Mouse (Mus musculus): ENCODE measurements at regions not wholly inside any gene's neighbourhood (a gene's known extent, or its start where the extent isn't known, plus 50 kb on each side); places are given as distances from the start of the nearest gene placed in this dataset.

DNA sequence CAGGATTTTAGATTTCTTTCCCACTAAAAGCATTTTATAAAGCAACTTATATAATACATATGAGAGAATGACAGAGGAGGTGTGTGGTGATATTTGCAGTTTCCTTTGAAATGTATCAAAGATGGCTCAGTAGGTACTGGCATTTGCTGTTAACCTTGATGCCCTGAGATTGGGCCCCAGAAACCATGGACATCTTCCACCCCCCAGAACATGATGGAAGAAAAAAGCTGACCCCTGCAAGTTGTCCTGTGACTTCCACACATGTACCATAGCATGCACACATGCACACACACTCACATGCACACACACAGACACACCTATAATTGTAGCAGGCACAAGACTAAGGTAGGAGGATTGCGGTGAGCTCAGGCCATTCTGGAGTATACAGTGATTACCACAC is 171.4 kb downstream of the Usp46 start:
- H3K27ac ChIP-seq (replicated peaks) = no peak overlapping the region
- H3K36me3 ChIP-seq = no peaks in the 10 kb centered on the region

DNA sequence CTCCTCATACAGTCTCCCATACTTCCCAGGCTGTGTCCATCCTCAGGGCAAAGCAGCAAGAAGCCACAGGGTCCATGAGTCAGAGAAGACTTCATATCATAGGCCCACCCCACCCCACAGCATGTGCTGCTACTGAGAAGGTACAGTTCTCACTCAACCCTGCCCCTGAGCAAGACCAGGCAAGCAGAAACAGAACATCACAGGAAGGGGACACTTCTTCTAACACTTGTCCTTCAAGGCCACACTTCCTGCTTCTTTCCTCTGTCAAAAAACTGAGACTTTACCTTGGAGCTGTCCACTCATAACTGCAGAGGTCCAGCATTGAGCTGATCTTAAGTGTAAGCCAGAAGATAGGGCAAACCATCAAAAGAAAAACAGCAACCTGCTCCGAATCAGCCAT is 166.6 kb downstream of the Usp46 start:
- no peak overlapping the region for H3K4me2 ChIP-seq
- no peaks in the 10 kb centered on the region for H3K27me3 ChIP-seq (replicated peaks)
- H3K36me3 ChIP-seq = no peaks in the 10 kb centered on the region
- no peak overlapping the region for H3K4me3 ChIP-seq
- 68% methylated on average over 1 of the region's 1 CpGs for WGBS
- H3K27ac ChIP-seq (replicated peaks) = no peak overlapping the region
- no peak overlapping the region for H3K9ac ChIP-seq
- H3K4me1 ChIP-seq = peaks cover 9% of the 10 kb centered on the region
- H3K9me3 ChIP-seq = no peaks in the 10 kb centered on the region
- ATAC-seq (ENCODE audit: extremely low read depth, insufficient number of reproducible peaks, low FRiP score, low TSS enrichment) = no peak

More for the DNA sequence above, 171.4 kb downstream of the Usp46 start:
- 93% methylated on average over 1 of the region's 1 CpGs for WGBS
- ATAC-seq (ENCODE audit: extremely low read depth, insufficient number of reproducible peaks, low FRiP score, low TSS enrichment) = no peak
- H3K27me3 ChIP-seq (replicated peaks) = no peaks in the 10 kb centered on the region
- H3K9me3 ChIP-seq = peaks cover 9% of the 10 kb centered on the region
- no peak overlapping the region for H3K4me2 ChIP-seq
- H3K4me3 ChIP-seq = no peak overlapping the region
- H3K4me1 ChIP-seq = no peaks in the 10 kb centered on the region
- no peak overlapping the region for H3K9ac ChIP-seq

DNA sequence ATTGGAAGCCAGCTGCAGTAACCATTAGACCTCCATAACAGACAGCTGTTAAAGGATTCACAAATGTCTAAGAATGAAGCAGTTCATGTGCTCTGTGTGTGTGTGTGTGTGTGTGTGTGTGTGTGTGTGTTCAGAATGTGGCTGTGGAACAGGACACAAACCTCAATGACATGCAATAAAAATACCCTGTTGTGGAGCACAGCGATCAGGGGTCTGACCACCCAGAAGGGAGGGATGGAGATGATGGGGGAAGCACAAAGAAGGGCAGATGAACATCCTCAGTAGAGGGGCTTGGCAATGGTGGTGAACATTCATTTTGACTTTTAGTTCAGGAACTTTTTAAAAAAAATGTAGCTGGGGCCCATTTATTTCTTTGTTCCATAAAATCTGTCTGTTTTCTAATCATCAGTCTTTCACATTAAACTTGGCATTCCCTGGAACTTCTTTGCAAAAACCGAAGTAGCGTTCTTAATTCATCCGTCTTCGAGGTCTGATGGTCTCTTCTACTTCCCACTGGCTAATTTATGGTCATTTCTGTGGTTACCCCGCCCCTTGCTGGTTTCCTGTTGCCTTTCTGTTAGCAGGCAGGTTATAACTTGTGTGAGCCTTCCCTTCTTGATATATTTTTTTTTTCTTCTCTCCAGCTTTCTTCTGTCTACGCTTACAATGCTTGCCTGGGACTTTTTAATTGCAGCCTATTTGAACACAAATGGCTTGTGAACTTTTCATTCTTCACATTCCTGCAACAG is 165.6 kb downstream of the Usp46 start:
- H3K27me3 ChIP-seq (replicated peaks) = no peaks in the 10 kb centered on the region
- no peak overlapping the region for H3K27ac ChIP-seq (replicated peaks)
- no peaks in the 10 kb centered on the region for H3K36me3 ChIP-seq
- 73% methylated on average over 7 of the region's 7 CpGs for WGBS
- no peak overlapping the region for H3K4me2 ChIP-seq
- H3K4me1 ChIP-seq = peaks cover 9% of the 10 kb centered on the region
- no peak overlapping the region for H3K4me3 ChIP-seq
- ATAC-seq (ENCODE audit: extremely low read depth, insufficient number of reproducible peaks, low FRiP score, low TSS enrichment) = no peak
- no peaks in the 10 kb centered on the region for H3K9me3 ChIP-seq
- H3K9ac ChIP-seq = no peak overlapping the region

DNA sequence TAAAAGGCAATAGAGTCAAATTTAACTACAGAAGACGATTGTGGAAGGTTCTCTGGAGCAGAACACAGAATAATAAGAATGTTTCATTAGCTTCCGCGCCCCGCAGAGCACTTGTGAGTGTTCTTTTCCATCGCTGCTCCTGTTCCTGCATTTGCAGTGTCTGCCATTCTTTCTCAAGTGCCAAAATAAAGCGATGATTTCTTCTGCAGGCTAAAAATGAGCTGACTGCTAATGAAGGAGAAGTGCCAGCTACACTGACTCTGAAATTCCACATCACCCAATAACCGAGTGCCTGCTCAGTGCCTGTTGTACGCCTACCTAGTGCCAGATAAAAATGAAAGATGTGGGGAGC is 165.0 kb downstream of the Usp46 start:
- Histone ChIP-seq H3K4me1 (peaks cover 9% of the 10 kb centered on the region), H3K27me3 (replicated peaks) (no peaks in the 10 kb centered on the region), H3K4me3 (no peak overlapping the region), H3K36me3 (no peaks in the 10 kb centered on the region), H3K4me2 (no peak overlapping the region), H3K9ac (no peak overlapping the region), H3K27ac (replicated peaks) (no peak overlapping the region), H3K9me3 (no peaks in the 10 kb centered on the region)
- ATAC-seq (ENCODE audit: extremely low read depth, insufficient number of reproducible peaks, low FRiP score, low TSS enrichment) = no peak
- 72% methylated on average over 8 of the region's 8 CpGs for WGBS

DNA sequence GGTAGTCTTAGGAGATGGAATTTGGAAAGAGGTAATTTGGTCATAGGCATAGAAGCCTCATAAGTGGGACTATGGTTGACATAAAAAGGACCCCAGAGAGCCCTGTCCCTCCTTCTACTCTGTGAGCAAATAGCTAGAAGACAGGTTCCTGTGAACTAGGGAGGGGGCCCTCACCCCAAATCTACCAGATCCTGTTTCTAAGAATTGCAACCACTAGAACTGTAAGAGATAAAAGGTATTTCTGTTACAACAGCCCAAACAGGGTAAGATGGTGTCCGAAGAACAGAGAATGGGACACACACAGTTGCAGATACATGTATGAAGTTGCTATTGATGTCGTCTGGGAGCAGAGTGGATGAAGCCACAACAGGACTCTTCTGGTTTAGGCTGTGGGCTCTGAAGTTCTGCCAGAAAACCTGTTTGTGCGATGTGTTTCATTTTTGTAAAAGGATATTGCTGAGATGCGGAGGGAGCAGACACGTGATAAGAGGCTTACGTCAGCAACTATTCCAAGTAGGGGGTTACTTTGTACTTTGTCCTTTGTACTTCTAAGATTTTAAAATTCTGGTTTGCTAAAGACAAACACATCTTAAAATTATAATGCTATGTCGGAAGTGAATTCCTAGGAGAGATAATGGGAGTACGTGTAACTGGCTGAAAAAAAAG is 164.0 kb downstream of the Usp46 start:
- Histone ChIP-seq H3K4me2 (no peak overlapping the region), H3K36me3 (no peaks in the 10 kb centered on the region), H3K9ac (no peak overlapping the region), H3K27ac (replicated peaks) (no peak overlapping the region), H3K27me3 (replicated peaks) (no peaks in the 10 kb centered on the region), H3K4me1 (peaks cover 9% of the 10 kb centered on the region), H3K4me3 (no peak overlapping the region), H3K9me3 (no peaks in the 10 kb centered on the region)
- 73% methylated on average over 8 of the region's 8 CpGs for WGBS
- no peak for ATAC-seq (ENCODE audit: extremely low read depth, insufficient number of reproducible peaks, low FRiP score, low TSS enrichment)

DNA sequence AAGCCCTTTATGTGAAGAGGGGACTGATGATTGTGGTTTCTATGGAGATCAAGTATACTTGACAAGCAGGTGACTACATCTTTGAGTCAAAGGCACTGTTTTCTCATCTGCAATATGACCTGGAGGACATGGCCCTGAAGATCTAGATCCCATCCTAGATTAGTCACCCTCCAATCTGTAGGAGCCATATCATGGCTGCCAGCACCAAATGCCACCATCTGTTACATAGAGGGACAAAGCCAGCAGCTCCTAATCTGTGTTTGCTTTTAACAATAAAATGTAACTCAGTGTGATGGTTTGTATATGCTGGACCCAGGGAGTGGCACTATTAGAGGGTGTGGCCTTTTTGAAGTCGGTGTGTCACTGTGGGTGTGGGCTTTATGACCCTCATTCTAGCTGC is 156.1 kb downstream of the Usp46 start:
- Histone ChIP-seq H3K9me3 (no peaks in the 10 kb centered on the region), H3K4me2 (no peak overlapping the region), H3K4me1 (no peaks in the 10 kb centered on the region), H3K36me3 (no peaks in the 10 kb centered on the region), H3K27me3 (replicated peaks) (no peaks in the 10 kb centered on the region), H3K4me3 (no peak overlapping the region), H3K27ac (replicated peaks) (no peak overlapping the region), H3K9ac (no peak overlapping the region)
- WGBS = 76% methylated on average over 1 of the region's 1 CpGs
- ATAC-seq (ENCODE audit: extremely low read depth, insufficient number of reproducible peaks, low FRiP score, low TSS enrichment) = no peak

DNA sequence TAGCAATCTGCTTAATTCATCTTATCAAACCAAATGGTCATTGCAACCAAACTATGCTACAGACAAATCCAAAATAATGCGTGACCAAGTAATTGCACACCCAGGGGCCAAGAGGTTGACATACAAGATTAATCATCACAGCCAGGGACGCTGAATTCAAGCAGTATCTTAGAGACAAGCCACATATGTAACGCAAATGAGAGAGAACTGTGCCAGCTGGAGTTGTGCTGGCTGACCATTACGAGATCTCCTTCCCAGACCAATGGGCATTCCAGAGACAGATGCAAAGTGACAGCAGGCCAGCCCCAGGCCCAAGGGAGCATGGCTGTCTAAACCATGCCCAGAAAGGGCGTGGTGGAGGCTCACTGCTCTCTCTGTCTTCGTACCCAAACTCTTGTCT is 155.1 kb downstream of the Usp46 start:
- H3K4me2 ChIP-seq = no peak overlapping the region
- WGBS = 61% methylated on average over 6 of the region's 6 CpGs
- no peak overlapping the region for H3K9ac ChIP-seq
- H3K4me3 ChIP-seq = no peak overlapping the region
- H3K27me3 ChIP-seq (replicated peaks) = no peaks in the 10 kb centered on the region
- H3K36me3 ChIP-seq = no peaks in the 10 kb centered on the region
- no peaks in the 10 kb centered on the region for H3K9me3 ChIP-seq
- no peak overlapping the region for H3K27ac ChIP-seq (replicated peaks)
- no peaks in the 10 kb centered on the region for H3K4me1 ChIP-seq
- ATAC-seq (ENCODE audit: extremely low read depth, insufficient number of reproducible peaks, low FRiP score, low TSS enrichment) = no peak

DNA sequence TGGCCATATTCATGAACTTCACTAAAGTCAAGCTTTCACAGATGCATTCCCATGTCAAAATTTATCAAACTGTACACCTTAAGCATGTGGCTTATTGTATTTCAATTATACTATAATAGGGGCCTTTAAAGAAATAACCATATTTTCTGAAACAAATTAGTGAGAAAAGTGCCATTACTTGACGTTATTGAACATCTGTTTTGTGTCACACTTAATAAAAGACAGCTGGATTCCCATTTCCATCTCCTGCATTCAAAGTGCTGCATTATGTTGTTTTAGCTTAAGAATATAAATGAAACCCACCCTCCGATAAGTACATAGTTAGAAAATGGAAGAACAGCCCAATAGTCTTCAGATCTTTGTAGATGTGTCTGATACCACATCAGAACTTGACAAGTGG is 150.2 kb downstream of the Usp46 start:
- Histone ChIP-seq H3K27ac (replicated peaks) (no peak overlapping the region), H3K4me3 (no peak overlapping the region), H3K4me1 (no peaks in the 10 kb centered on the region), H3K9me3 (no peaks in the 10 kb centered on the region), H3K36me3 (no peaks in the 10 kb centered on the region), H3K4me2 (no peak overlapping the region), H3K27me3 (replicated peaks) (no peaks in the 10 kb centered on the region), H3K9ac (no peak overlapping the region)
- ATAC-seq (ENCODE audit: extremely low read depth, insufficient number of reproducible peaks, low FRiP score, low TSS enrichment) = no peak
- 82% methylated on average over 2 of the region's 2 CpGs for WGBS

DNA sequence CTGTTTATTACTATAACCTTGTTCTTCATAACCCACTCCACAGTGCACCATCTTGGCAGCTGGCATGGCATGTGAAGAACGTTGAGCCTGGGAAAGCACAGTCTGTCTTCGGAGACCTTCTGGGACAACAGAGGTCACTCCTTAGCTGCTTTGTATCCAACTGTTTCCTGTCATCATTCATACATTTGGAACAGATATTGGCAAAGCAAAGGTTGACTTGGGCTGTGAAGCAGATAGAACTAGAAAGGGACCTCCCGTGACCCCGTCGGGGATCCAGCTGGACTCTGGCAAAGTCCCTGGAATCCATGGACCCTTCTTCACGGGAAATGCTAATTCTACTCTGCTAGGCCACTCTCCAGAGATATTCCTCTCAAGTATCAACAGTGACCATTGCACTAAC is 148.3 kb downstream of the Usp46 start:
- H3K4me2 ChIP-seq = no peak overlapping the region
- ATAC-seq (ENCODE audit: extremely low read depth, insufficient number of reproducible peaks, low FRiP score, low TSS enrichment) = no peak
- no peaks in the 10 kb centered on the region for H3K9me3 ChIP-seq
- no peaks in the 10 kb centered on the region for H3K36me3 ChIP-seq
- H3K27me3 ChIP-seq (replicated peaks) = no peaks in the 10 kb centered on the region
- no peaks in the 10 kb centered on the region for H3K4me1 ChIP-seq
- no peak overlapping the region for H3K27ac ChIP-seq (replicated peaks)
- H3K9ac ChIP-seq = no peak overlapping the region
- 74% methylated on average over 6 of the region's 6 CpGs for WGBS
- H3K4me3 ChIP-seq = no peak overlapping the region

DNA sequence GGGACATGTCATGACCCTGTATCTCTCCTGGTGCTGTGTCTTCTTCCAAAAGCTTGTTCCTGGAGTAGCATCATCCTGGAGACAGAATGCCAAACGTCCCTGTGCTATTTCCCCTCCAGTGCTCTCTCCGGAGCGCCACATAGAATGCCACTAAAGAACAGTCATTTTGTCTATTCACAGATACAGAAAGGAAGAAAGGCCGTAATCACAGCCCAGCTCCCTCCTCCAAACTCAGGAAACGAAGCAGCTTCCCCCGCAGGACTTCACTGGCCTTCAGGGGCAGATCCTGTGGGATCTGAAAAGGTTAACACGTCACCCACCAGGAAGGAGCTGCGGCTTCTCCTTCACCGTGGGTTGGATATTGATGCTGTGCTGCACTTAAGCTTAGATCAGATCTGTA is 140.7 kb downstream of the Usp46 start:
- 63% methylated on average over 9 of the region's 9 CpGs for WGBS
- Histone ChIP-seq H3K4me3 (no peak overlapping the region), H3K27ac (replicated peaks) (no peak overlapping the region), H3K27me3 (replicated peaks) (no peaks in the 10 kb centered on the region), H3K9ac (no peak overlapping the region), H3K4me2 (no peak overlapping the region), H3K36me3 (no peaks in the 10 kb centered on the region), H3K9me3 (no peaks in the 10 kb centered on the region), H3K4me1 (no peaks in the 10 kb centered on the region; the same call in 1 of the 2 replicates)
- ATAC-seq (ENCODE audit: extremely low read depth, insufficient number of reproducible peaks, low FRiP score, low TSS enrichment) = no peak

DNA sequence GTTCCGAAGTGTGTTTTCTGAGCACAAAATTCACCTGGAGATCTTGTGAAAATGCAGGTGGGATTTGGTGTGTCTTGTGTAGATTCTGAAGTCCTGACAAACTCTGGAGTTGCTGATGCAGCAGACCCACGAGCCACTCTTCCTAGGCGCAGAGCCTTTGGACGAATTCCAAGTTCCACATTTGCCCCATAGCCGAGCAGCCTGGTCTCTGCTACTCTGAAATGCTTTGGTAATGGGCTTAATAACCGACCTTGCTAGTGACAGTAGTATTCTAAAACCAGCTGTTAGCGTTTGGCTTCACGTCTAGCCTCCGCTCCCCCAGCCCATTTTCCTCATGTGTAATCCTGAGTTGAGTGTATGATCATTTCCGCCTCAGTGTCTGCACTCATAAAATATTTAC is 139.5 kb downstream of the Usp46 start:
- ATAC-seq (ENCODE audit: extremely low read depth, insufficient number of reproducible peaks, low FRiP score, low TSS enrichment) = no peak
- no peaks in the 10 kb centered on the region; the same call in 1 of the 2 replicates for H3K4me1 ChIP-seq
- H3K36me3 ChIP-seq = no peaks in the 10 kb centered on the region
- no peaks in the 10 kb centered on the region for H3K27me3 ChIP-seq (replicated peaks)
- H3K4me2 ChIP-seq = no peak overlapping the region
- 67% methylated on average over 10 of the region's 10 CpGs for WGBS
- no peak overlapping the region for H3K27ac ChIP-seq (replicated peaks)
- no peak overlapping the region for H3K4me3 ChIP-seq
- no peak overlapping the region for H3K9ac ChIP-seq
- H3K9me3 ChIP-seq = no peaks in the 10 kb centered on the region

DNA sequence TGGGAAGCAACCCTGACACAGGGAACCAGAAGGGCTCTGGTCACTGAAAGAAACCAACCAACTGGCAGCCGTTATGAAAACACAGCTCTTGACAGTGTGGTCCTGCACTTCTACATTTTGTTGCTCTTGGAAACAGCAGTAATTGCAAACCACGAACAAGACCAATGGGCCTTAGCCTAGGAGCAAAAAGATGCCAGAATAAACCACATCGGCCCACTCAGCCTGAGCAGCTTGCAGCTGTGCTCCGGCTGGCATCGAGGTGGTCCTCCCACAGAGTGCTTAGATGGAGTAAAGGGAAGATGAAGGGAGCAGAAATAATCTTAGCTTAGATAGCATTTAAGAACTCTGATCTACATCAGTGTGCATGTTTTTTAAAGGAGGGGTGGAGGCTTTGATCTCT is 138.0 kb downstream of the Usp46 start:
- WGBS = 68% methylated on average over 5 of the region's 5 CpGs
- H3K36me3 ChIP-seq = no peaks in the 10 kb centered on the region
- no peaks in the 10 kb centered on the region; the same call in 1 of the 2 replicates for H3K4me1 ChIP-seq
- H3K27ac ChIP-seq (replicated peaks) = no peak overlapping the region
- H3K4me2 ChIP-seq = no peak overlapping the region
- ATAC-seq (ENCODE audit: extremely low read depth, insufficient number of reproducible peaks, low FRiP score, low TSS enrichment) = no peak
- H3K4me3 ChIP-seq = no peak overlapping the region
- no peak overlapping the region for H3K9ac ChIP-seq
- H3K9me3 ChIP-seq = no peaks in the 10 kb centered on the region
- H3K27me3 ChIP-seq (replicated peaks) = no peaks in the 10 kb centered on the region
